Mouse (Mus musculus) retina, postnatal 7 days (tissue): ENCODE measurements around the gene Mrpl45.
A peak's percentile ranks its signal among the peaks of the same experiment; 100 is the strongest.
"Not testable (repeated sequence)": the region's sequence is repeated elsewhere in the genome, so short reads cannot be mapped to it uniquely, and the experiment has no call there.

Experiments
- DNase-seq: peaks from one replicate; pipeline ENCODE4 v3.0.0-alpha.2; 2012; ENCODE audit warnings: low read depth, low spot score

Gene Mrpl45

GRCm38 (mm10) chr11:97333044-97333443 is 17.5 kb downstream of the Mrpl45 start:
- no peak for DNase-seq

GRCm38 (mm10) chr11:97333896-97334295 is 18.4 kb downstream of the Mrpl45 start:
- no peak for DNase-seq

- no peak for DNase-seq
Measured at GRCm38 (mm10) chr11:97334400-97334799, 18.9 kb downstream of the Mrpl45 start.

- DNase-seq = no peak
Measured at GRCm38 (mm10) chr11:97336238-97336637, 20.7 kb downstream of the Mrpl45 start.

GRCm38 (mm10) chr11:97336751-97337345 is 21.3 kb downstream of the Mrpl45 start:
- no peak for DNase-seq

GRCm38 (mm10) chr11:97337363-97337762 is 21.8 kb downstream of the Mrpl45 start:
- no peak for DNase-seq

- no peak for DNase-seq
Measured at GRCm38 (mm10) chr11:97338302-97338976, 22.9 kb downstream of the Mrpl45 start.

GRCm38 (mm10) chr11:97338977-97339315 is 23.4 kb downstream of the Mrpl45 start:
- DNase-seq = no peak

- DNase-seq = no peak
Measured at GRCm38 (mm10) chr11:97343175-97343574, 27.7 kb downstream of the Mrpl45 start.

GRCm38 (mm10) chr11:97343619-97344018 is 28.1 kb downstream of the Mrpl45 start:
- no peak for DNase-seq

GRCm38 (mm10) chr11:97345446-97345845 is 29.9 kb downstream of the Mrpl45 start:
- no peak for DNase-seq

- no peak for DNase-seq
Measured at GRCm38 (mm10) chr11:97346383-97346782, 30.9 kb downstream of the Mrpl45 start.

- DNase-seq = no peak
Measured at GRCm38 (mm10) chr11:97347291-97347690, 31.8 kb downstream of the Mrpl45 start.

- peak; percentile 62 for DNase-seq
Measured at GRCm38 (mm10) chr11:97350035-97350434, 34.5 kb downstream of the Mrpl45 start.

GRCm38 (mm10) chr11:97352027-97352684 is 36.6 kb downstream of the Mrpl45 start, which contains the start of gene Gpr179:
Gene Gpr179 (minus strand): TSS chr11:97352077.
- no peak for DNase-seq

GRCm38 (mm10) chr11:97352935-97353597 is 37.5 kb downstream of the Mrpl45 start:
- DNase-seq = no peak

GRCm38 (mm10) chr11:97354646-97355045 is 39.1 kb downstream of the Mrpl45 start:
- no peak for DNase-seq

- DNase-seq = no peak
Measured at GRCm38 (mm10) chr11:97355247-97355646, 39.7 kb downstream of the Mrpl45 start.

GRCm38 (mm10) chr11:97357663-97358062 is 42.1 kb downstream of the Mrpl45 start:
- DNase-seq = not testable (repeated sequence)

- peak; percentile 86 for DNase-seq
Measured at GRCm38 (mm10) chr11:97361948-97362648, 46.6 kb downstream of the Mrpl45 start, which contains the start of gene Socs7. Gene Socs7 (plus strand): TSS chr11:97362551.

- no peak for DNase-seq
Measured at GRCm38 (mm10) chr11:97362649-97362942, 47.1 kb downstream of the Mrpl45 start.
